Mouse (Mus musculus): ENCODE measurements around the gene Cenpe. TPM values are rescaled to one million over a fixed set of nuclear protein-coding genes. Genes with fewer than 3 reads are reported as not detected.
A peak's percentile ranks its signal among the peaks of the same experiment; 100 is the strongest.

Cenpe gene
- polyA plus RNA-seq, 1 experiment from 2014 or later = 4.3 TPM

GRCm38 (mm10) chr3:135312916-135313491 is 100.7 kb downstream of the Cenpe start:
- ATAC-seq = no peak
- H3K4me2 ChIP-seq (ENCODE audit: low read length) = no peak overlapping the region
- peaks cover 3% of the 10 kb centered on the region for H3K9me3 ChIP-seq (ENCODE audit: control insufficient read depth, low read length)
- H3K4me3 ChIP-seq (ENCODE audit: low read length) = no peak overlapping the region
- H3K27me3 ChIP-seq (replicated peaks; ENCODE audit: control insufficient read depth, insufficient read depth, low read length) = 0 out of 2 replicates have a peak, but pooled peaks cover under 1% of the 10 kb centered on the region
- no peak overlapping the region for H3K27ac ChIP-seq (ENCODE audit: low read depth, low read length)
- H3K4me1 ChIP-seq (ENCODE audit: control insufficient read depth, insufficient read depth, low read depth, low read length) = no peaks in the 10 kb centered on the region
- H3K36me3 ChIP-seq (ENCODE audit: control insufficient read depth, insufficient read depth, low read length) = no peaks in the 10 kb centered on the region
- H3K9ac ChIP-seq (ENCODE audit: low read depth, low read length) = no peak overlapping the region
- WGBS = 40% methylated on average over 2 of the region's 2 CpGs

- ATAC-seq = no peak
- Histone ChIP-seq H3K4me2 (ENCODE audit: low read length) (no peak overlapping the region), H3K4me1 (ENCODE audit: control insufficient read depth, insufficient read depth, low read depth, low read length) (no peaks in the 10 kb centered on the region), H3K9ac (ENCODE audit: low read depth, low read length) (no peak overlapping the region), H3K36me3 (ENCODE audit: control insufficient read depth, insufficient read depth, low read length) (no peaks in the 10 kb centered on the region), H3K4me3 (ENCODE audit: low read length) (no peak overlapping the region), H3K27ac (ENCODE audit: low read depth, low read length) (no peak overlapping the region), H3K27me3 (replicated peaks; ENCODE audit: control insufficient read depth, insufficient read depth, low read length) (no peaks in the 10 kb centered on the region), H3K9me3 (ENCODE audit: control insufficient read depth, low read length) (peaks cover 3% of the 10 kb centered on the region)
- 23% methylated on average over 2 of the region's 2 CpGs for WGBS
These were observed 101.4 kb downstream of the Cenpe start for GRCm38 (mm10) chr3:135313727-135314126.

GRCm38 (mm10) chr3:135314811-135315210 is 102.5 kb downstream of the Cenpe start:
- H3K9ac ChIP-seq (ENCODE audit: low read depth, low read length) = no peak overlapping the region
- no peak overlapping the region for H3K4me3 ChIP-seq (ENCODE audit: low read length)
- H3K4me2 ChIP-seq (ENCODE audit: low read length) = no peak overlapping the region
- H3K27me3 ChIP-seq (replicated peaks; ENCODE audit: control insufficient read depth, insufficient read depth, low read length) = no peaks in the 10 kb centered on the region
- 0 out of 2 replicates have a peak, but pooled peaks have one; percentile 37 for ATAC-seq
- H3K4me1 ChIP-seq (ENCODE audit: control insufficient read depth, insufficient read depth, low read depth, low read length) = no peaks in the 10 kb centered on the region
- no peaks in the 10 kb centered on the region for H3K36me3 ChIP-seq (ENCODE audit: control insufficient read depth, insufficient read depth, low read length)
- 54% methylated on average over 2 of the region's 2 CpGs for WGBS
- no peak overlapping the region for H3K27ac ChIP-seq (ENCODE audit: low read depth, low read length)
- H3K9me3 ChIP-seq (ENCODE audit: control insufficient read depth, low read length) = peaks cover 3% of the 10 kb centered on the region

GRCm38 (mm10) chr3:135315720-135316425 is 103.5 kb downstream of the Cenpe start:
- H3K4me2 ChIP-seq (ENCODE audit: low read length) = no peak overlapping the region
- H3K9ac ChIP-seq (ENCODE audit: low read depth, low read length) = no peak overlapping the region
- H3K27me3 ChIP-seq (replicated peaks; ENCODE audit: control insufficient read depth, insufficient read depth, low read length) = no peaks in the 10 kb centered on the region
- no peak overlapping the region for H3K4me3 ChIP-seq (ENCODE audit: low read length)
- WGBS = 91% methylated on average over 9 of the region's 9 CpGs
- H3K36me3 ChIP-seq (ENCODE audit: control insufficient read depth, insufficient read depth, low read length) = no peaks in the 10 kb centered on the region
- H3K4me1 ChIP-seq (ENCODE audit: control insufficient read depth, insufficient read depth, low read depth, low read length) = no peaks in the 10 kb centered on the region
- no peak overlapping the region for H3K27ac ChIP-seq (ENCODE audit: low read depth, low read length)
- peaks cover 3% of the 10 kb centered on the region for H3K9me3 ChIP-seq (ENCODE audit: control insufficient read depth, low read length)
- ATAC-seq = no peak

GRCm38 (mm10) chr3:135318331-135318730 is 106.0 kb downstream of the Cenpe start:
- ATAC-seq = no peak
- H3K27ac ChIP-seq (ENCODE audit: low read depth, low read length) = no peak overlapping the region
- H3K4me2 ChIP-seq (ENCODE audit: low read length) = no peak overlapping the region
- H3K36me3 ChIP-seq (ENCODE audit: control insufficient read depth, insufficient read depth, low read length) = no peaks in the 10 kb centered on the region
- no peaks in the 10 kb centered on the region for H3K4me1 ChIP-seq (ENCODE audit: control insufficient read depth, insufficient read depth, low read depth, low read length)
- WGBS = 86% methylated on average over 11 of the region's 11 CpGs
- H3K4me3 ChIP-seq (ENCODE audit: low read length) = no peak overlapping the region
- no peak overlapping the region for H3K9ac ChIP-seq (ENCODE audit: low read depth, low read length)
- no peaks in the 10 kb centered on the region for H3K27me3 ChIP-seq (replicated peaks; ENCODE audit: control insufficient read depth, insufficient read depth, low read length)
- peaks cover 3% of the 10 kb centered on the region for H3K9me3 ChIP-seq (ENCODE audit: control insufficient read depth, low read length)

Other genes with a start within 250 kb of the Cenpe start
- 4.1 and 4.8 TPM in 2 replicates for gene Bdh2, start 68.7 kb downstream of the Cenpe start, polyA plus RNA-seq (2015; fragmentation: Nextera tagmentation; extraction: Ambion mirVana)
- 2.3 and 2.6 TPM in 2 replicates for gene Slc9b2, start 95.2 kb downstream of the Cenpe start, polyA plus RNA-seq (2015; fragmentation: Nextera tagmentation; extraction: Ambion mirVana)
- 0.10 TPM in 1 of 2 replicates, not detected in the other for gene Slc9b1, start 135.5 kb downstream of the Cenpe start, polyA plus RNA-seq (2015; fragmentation: Nextera tagmentation; extraction: Ambion mirVana)
- gene Cisd2, start 211.4 kb downstream of the Cenpe start, polyA plus RNA-seq (2015; fragmentation: Nextera tagmentation; extraction: Ambion mirVana) = 61.2 and 62.0 TPM in 2 replicates
- 331 and 360 TPM in 2 replicates for gene Ube2d3, start 225.6 kb downstream of the Cenpe start, polyA plus RNA-seq (2015; fragmentation: Nextera tagmentation; extraction: Ambion mirVana)

All from hindbrain, embryonic 16.5 days (tissue).